Mouse (Mus musculus): ENCODE measurements around the gene Cldn24.

DNA sequence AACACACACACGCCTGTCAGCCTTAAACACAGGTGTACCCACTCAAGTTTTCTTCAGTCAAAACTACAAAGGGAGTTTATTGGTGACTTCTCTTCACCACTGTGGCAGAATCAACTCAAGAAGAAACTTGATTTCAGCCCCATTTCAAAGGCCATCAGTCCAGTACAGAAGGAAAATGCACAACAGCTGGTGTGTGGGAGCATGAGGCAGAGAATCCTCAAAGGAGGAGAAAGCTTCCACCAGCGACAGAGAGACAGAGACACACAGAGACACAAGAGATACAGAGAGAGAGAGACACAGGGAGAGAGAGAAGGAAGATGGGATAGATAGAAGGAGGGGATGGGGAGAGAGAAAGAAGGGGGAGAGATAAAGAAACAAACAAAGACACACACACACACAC, 19.6 kb upstream of the Cldn24 start:
- TF ChIP-seq POLR2A (IDR thresholded peaks at IDR 0.05; ENCODE audit: low read depth, low read length) = no peak
- no peak for TF ChIP-seq CTCF (IDR thresholded peaks at IDR 0.05; ENCODE audit: extremely low read depth, insufficient read length, insufficient replicate concordance, low read depth, low read length)

Data from small intestine, adult 2 months (tissue).